Mouse (Mus musculus) cerebellum, adult 8-10 months (tissue): ENCODE results near the gene Garnl3.

ENCODE experiments used
- DNase-seq: peaks from one replicate; pipeline ENCODE4 v3.0.0; 2022

Garnl3 gene

DNA sequence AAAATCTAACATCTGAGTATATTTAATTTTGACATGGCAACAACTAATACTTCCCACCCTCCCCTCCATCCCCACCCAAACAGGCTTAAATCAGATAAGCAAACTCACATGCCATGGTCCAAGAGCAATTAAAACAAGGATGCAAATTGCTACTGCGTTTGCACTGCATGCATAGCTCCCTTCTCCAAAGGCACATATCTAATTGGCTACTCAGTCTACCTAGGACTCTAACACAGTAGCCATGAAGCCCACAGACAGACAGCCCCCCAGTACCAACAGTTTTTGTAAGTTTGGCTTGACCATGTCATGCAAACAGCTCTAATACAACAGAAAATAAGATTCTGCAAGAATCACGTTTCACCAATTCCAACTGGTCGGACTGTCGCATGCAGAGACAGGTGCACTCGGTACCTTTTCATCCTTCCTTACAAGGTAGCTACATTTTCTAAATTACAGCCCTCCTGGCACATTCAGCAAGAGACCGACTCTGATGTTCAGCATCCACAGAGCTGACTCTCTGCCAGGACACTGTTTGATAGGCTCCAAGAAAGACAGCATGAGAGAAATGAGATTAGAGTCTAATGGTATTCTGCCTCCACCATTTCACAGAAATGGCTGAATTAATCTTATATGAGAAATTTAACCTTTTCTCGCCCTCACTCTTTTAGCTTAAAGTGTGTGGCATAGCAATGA lies 44.6 kb downstream of the Garnl3 start:
- DNase-seq: peak; percentile 34

DNA sequence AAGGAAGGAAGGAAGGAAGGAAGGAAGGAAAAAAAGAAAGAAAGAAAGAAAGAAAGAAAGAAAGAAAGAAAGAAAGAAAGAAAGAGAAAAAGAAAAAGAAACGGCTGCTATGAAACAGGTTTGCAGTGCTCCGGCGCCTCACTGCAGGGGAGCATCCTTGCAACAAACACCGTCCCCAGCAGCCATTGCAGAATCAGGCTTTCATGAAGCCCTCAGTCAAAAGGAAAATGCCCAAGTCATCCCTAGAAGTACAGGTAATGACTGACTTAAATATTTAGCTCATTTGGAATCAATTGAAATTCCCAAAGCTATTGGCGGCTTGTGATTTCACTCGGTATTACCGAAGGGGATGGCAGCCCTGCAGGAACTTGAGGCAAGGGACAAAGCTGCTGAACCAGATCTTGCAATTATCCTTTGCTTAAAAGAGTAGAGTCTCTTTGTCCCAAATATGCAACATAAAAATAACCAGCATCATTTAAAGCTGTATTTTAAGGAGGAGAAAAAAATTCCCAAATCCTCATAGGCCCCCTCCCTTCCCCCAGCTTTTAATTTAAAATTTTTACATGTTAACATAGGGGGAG lies 45.3 kb downstream of the Garnl3 start:
- DNase-seq: no peak

DNA sequence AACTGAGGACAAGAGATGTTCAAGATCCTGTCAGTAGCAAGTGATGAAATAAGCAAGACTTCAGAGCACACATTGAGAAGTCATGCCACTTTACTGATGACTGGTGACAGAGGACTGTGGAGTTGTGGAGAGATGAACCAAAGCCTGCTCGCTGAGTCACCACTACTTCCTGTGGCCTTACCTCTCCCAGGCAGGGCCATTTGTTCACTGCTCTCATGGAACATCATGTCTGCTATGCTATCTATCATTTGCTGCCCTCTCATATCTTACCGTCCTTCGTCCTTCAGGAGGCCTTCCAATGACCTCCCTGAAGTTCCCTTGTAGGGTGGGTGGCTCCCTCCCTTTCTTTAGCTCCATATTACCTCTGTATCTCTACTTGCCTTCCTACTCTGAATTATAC lies 47.2 kb downstream of the Garnl3 start:
- DNase-seq: no peak

DNA sequence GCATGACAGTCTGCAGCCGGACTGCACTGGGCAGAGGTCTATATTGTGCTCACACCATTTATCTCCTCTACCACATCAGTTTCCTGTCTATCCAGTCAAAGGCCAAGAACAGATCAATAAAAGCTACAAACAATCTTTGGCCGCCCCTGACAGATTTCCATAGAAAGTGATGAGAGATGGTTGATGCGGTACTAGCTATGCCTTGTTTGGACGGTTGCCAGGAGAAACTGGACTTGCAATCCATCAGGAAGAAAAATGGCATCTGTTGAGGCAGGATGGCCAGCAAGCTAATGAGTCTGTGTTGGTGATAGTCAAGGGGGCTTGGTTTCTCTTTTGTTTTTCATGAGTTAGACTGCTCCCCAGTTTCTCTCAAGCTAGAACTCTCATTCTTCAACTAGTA lies 51.3 kb downstream of the Garnl3 start:
- no peak for DNase-seq

DNA sequence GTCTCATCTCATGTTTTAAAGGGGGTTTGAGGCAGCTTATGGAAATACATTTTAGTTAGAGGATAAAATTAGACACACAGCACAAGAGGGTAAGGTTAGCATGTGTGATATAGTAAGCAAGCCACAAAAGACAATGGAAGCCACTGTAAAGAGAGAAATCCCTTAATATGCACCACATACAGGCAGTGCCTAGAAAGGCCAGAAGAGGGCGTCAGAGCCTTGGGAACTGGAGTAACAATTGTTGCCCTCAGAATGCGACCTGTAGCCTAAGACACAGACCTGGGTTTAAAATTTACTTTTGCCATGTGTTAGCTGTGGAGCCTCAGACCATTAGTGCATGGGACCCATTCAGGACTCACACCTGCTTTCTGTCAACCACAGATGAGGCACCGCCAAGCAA lies 54.2 kb downstream of the Garnl3 start:
- DNase-seq: peak; percentile 42

DNA sequence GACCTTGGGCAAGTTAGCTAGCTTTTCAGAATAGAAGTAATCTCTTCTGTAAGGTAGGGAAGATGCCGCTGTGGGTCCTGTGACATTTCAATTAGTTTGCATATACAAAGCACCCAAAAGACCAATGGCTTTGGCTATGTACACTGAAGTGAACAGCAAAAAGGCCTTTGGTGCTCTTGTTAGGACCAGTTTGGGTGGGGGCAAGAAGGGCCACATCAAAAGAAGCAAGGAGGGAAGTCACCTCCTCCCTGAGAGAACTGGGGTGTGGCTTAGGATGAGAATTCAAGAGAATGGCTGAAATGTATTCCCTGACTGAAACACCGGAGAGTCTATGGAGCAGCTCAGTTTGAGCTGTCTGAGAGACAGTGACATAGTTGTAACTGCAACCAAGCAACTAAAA lies 56.5 kb downstream of the Garnl3 start:
- DNase-seq: no peak

DNA sequence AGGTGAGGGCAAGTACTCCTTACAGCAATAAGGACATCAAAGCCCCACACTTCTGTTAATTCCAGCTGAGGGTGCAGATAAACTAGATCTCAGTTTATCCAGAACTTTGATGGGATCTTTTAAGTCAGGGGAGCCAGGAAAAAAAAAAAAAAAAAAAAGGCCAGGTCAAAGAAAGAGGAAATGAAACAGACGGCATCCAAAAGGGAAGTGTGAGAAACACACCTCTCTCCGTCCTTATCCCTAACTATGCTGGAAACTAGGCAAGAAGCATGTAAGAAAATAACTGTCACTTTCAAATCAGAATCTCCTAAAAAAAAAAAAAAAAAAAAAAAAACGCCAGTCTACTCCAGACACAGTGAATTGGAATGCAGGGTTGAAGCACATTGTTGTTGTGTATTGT lies 57.3 kb downstream of the Garnl3 start:
- no peak for DNase-seq

DNA sequence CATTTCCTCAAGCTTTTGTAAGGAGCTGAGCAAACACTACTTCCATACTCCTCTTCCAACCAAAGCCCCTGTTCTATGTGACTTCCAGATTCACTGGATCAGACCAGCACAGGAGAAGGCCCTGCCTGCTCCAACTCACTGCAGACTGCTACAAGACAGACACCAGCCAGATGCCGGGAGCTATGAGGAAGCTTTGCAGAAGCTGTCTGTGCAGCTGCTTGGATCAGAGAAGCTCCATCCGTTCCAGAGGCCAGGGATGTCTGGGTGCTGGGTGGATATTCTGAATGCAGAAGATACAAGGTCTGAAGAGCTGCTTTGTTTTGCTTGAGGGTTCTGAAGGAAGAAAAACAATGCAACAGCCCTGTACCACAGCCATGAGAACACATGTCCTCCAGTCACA lies 59.1 kb downstream of the Garnl3 start:
- DNase-seq: no peak

DNA sequence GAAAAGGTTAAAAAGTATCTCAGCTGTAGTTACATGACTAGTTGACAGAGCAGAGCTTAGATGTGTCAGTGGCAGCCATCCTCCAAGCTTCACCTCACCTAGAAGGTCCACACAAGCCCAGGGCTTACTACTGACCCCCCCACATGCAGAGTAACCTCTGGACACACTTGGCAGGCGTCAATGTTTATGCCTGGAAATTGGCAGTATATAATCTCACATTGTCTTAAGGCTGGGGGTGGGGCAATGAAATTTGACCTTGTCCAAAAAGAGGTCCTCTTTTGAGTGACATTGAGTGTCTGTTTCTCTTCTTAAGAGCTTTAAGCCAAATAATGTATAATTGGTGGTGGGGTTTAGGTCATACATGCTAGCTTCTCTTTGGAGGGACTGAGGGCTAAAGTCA lies 65.8 kb downstream of the Garnl3 start:
- DNase-seq: no peak

DNA sequence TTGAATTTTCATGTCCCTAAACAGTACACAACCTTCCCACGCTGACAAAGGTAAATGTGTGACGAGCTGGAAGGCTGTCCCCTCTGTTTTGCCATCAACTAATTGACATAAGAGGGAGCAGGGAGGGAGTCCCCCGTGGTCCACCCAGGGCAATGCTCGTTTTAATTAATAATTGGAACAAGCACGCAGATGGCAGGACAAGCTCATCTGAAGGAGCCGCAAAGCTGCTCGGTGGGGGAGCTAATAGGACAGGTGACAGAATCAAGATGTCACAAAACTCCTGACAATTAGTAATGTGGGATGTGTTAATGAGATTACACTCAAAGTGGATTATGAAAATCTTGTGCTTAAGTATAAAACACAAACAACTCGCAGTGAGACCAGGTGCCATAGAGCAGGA lies 68.7 kb downstream of the Garnl3 start:
- no peak for DNase-seq

DNA sequence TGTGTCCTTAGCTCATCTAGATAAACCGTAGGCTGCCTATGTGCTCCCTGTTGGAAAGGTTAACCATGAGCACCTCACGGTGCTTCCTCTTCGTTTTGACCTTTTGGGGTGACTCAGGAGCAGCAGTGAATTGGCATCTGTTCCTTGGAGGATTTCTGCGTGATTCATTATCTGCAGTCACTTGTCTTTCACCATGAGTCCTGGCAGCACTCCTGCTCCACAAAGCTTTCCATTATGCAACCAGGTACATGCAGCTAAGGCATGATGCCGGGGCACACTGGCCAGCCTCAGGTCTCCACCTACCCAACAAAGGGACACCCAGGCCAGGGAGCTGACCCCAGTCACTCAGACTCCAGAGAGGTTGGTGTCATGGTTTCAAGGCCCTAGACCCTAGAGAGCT lies 72.5 kb downstream of the Garnl3 start:
- DNase-seq: peak; percentile 68

DNA sequence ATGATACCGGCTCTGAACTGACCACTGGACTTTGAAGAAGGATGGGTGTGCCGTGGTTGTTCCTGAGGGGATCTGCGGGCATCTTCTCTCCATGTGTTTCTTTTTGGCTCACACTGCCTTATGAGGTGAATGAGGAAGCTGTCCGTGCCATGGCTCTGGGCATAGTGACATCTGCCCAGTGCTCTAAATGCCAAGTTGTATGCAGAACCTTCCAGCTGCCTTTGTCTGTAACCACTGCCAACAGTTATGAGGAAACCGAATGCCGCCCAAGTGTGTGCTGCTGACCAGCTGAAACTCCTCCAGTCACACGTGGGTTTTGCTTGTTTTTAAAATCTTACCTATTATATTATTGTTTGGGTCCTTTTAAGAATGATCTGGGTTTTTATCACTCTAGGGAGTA lies 73.9 kb downstream of the Garnl3 start:
- no peak for DNase-seq

DNA sequence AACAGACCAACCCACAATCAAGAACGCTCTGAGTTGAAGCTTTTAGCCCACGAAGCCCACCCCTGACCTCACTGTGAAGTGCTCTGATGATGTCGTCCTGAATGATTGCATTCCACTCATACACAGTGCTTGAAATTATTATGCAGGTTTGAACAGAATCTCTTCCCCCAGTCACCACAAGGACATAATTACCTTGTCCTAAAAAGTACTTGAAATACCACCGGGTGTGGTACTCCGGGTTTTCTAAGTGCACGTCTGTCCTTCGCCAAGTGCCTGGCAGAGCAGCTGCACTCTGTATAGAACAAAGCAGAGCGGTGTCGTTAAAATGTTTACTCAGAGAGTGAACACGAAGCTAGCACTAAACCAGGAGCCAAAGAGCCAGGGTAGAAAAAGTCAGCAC lies 77.5 kb downstream of the Garnl3 start:
- no peak for DNase-seq

DNA sequence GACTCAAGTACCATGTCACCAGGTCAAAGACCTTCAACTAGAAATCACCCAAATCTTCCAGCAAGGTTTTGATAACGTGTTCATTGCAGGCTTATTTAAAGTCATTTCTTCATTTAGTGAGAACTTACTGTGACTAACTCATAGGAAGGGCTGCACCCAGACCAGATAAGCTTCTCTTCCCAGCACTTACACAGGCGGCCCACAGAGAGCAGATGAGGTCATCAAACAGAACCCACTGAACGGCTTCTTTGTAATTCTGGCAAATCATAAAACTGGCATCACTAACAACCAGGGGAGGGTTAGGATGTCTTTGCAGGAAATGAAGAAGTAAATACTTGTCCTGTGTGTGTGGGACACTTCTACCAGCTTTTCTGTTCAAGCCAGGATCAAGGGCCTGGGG lies 84.1 kb downstream of the Garnl3 start:
- DNase-seq: no peak

DNA sequence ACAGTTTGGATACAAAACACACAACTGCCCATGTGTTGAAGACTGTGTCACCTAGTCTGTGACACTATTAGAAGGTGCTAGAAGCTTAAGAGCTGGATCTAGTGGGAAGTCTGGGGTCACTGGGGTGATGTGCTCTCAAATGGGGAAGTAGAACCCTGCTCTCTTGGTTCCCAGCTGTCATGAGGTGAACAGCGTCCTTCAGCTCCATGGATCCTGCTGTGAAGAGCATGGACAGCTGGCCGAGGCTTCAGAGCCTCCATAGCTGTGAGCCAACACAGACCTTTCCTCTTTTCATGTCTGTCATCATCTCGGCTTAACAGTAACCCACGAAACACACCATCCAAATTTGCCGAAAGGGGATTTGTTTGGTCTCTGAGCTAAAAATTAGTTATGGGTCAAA lies 84.5 kb downstream of the Garnl3 start:
- DNase-seq: no peak

DNA sequence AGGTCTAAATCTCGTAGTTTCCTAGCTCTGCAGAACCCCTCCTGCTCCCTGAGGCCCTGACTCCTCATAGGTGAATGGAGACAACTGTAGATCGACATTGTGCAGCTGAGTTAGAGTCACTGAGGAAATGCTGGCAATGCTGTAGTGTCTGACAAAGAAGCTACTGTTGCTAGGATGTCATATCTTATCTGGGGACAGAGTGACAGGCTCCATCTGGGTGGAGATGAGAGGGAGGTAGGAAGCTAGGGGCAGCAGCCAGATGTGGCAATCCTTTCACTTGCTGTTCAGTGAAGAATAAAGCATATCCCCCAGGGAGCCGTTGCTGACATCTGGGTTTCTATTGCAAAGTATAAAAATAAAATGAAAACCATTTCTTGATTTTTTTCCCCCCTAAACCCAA lies 85.6 kb downstream of the Garnl3 start:
- DNase-seq: no peak

DNA sequence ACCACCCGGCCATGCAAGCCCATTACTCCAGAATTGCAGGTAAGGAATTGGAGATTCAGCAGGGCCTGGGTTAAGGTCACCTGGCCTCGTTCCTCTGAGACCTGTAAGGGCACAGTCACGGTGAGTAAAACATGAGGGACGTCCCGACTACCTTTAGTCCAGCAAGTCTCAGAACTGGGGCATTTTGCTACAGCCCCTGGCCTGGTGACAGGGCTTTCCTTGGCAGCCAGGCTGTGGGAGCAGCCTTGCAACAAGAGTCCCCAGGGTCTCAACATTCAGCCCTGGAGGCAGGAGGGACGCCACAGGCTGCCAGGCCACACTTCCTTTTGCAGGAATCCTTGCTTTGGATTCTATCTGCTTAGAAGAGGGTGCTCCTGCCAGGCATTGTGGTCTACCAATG lies 88.7 kb downstream of the Garnl3 start:
- DNase-seq: no peak

DNA sequence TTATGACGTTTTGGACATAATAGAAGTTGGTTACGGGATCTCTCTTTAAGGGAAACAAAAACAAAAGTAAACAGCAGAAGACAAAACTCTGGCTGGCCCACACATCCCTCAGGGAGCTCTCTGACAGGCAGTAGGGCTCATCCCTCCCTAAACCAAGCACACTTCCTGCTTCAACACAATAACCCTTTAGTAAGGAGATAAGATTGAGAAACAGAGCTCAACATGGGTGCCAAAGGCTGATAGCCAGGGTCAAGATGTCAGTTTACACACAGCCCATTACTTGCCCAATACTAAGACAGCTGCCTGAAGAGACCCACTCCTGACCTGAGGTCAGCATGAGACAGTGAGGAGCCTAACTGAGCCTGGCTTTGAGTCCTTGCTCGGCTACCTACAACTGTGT lies 89.9 kb downstream of the Garnl3 start:
- DNase-seq: no peak

DNA sequence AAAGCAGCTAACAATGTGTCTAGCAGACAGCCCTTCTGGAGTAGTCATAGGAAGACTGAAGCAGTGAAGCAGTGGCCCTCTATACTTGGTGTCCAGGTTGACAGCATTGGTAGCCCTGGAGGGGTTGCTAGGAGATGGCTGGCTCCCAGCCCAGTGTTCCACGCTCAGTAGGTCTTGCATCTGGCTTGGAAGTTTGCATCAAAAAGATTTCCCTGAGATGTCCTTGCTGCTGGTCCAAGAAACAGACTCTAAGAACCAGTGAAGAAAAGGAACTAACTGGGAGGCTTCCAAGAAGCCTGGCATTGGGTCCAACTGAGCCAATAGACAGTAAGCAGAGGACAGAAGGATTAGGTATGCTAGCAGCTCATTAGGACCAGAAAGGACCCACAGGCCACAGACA lies 94.0 kb downstream of the Garnl3 start:
- no peak for DNase-seq

DNA sequence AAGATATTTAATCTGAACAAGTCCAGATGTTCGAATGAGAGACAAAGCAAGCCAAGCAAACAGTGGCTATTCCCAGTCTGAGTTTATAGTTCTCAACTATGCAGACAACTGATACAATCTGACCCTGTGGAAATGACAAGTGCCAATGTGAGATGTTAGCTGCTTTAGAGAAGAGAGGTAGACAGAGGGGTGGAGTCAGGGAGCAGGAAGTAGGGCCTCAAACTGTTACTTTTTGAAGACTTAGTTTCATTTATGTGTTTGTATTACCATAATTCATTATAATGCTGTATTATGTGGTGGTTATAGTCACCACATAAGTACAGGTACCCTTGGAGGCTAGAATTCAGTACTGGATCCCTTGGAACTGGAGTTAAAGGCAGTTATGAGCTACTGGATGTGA lies 96.2 kb downstream of the Garnl3 start:
- DNase-seq: no peak

DNA sequence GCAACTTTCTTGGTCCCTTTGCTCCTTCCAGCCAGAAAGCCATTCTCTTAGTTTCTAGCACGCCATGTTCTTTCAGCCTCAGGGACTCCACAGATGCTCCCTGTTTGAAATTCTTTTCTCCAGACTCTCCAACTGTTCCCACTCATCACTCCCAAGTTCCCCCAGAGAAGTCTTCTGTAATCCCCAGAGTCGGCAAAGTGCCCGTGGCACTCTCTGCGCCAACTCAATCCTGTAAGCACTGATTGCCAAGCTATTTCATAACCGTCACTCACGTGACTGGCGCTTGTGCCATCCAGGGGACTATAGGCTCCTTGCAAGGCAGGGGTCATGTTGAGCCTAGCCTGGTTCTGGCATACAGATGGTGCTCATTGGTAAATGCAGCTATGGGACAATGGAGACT lies 98.2 kb downstream of the Garnl3 start:
- peak; percentile 53 for DNase-seq

DNA sequence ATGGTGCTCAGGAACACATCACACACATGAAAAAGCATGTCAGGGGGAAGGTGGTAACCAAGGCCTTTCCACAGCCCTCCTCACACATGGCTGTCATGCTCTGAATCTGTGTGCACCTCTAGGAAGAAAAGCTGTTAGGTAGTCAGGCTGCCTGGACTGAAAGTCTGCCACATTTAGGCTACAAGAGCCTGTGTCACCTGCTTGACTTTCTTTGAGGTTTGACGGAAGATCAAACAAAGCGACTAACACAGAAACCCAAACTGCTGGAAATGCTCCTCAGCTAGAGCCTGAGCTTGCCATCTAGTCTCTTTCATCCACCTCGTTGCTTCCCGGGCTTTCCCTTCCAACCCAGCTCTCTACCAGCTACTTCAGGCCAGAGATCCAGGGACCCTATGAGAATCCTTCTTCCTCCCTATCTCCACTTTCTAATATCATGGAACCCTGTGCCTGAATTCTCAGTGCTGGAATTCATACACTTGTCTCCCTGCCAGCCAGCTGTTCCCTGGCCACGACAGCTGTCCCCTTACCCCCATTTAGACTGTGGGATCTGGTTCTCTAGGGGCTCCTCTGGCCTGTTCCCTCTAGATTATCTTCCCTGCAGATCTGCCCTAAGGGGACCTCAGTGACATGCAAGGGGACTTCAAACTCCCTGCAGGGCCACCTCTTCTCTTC lies 98.9 kb downstream of the Garnl3 start:
- no peak for DNase-seq

DNA sequence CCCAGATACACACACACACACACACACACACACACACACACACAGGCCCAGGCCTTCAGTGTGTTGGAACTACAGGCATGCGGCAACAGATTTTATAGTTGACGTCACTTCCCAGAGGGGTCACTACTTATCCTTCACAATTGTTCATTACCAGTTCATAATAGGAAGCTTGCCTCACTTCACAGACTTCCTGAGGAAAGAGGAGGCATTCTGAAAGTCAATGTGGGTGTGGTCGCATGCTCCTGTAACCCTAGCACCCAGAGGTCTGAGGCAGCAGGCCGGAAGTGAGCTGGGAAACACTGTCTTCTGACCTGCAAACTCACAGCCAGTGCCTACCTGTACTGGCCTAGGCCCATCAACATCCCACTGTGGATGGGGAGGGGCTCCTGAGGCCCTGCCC lies 106.4 kb downstream of the Garnl3 start:
- no peak for DNase-seq

DNA sequence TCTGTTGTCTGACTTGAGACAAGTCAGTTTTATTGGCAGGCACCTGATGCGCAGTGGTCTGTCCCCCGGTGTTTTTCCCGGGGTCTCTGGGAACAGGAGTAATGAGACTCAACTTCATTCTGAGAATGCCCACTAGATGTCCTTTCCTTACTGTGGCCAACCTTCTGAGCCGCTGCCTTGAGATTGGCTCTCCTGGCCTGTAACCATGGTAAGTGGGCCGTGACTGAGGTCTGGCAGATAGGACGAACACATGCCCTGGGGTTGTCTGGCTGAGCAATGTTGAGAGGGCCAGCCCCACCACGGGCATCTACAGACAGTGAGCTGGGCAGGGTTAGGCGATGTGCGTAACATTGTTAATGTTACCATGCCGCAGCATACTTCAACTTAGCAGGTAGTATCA lies 106.9 kb downstream of the Garnl3 start:
- DNase-seq: no peak

DNA sequence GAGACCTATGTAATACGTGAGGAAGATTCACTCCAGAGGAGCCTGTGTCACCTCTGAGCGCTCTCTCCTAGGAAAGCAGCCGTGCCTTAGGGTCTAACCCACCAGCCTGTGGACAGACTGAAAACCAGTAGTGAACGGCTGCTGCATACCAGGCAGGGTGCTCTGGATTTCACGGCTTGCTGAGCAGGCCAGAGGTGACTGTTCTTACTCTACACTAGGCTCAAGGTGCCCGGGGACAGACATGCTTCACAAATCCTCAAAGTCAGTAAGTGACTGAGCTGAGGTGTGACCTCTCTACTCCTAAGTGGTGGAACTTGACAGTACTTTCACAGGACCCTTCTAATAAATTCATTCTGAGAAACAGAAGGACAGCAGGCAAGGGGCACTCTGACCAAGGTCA lies 108.6 kb downstream of the Garnl3 start:
- no peak for DNase-seq
